Mouse (Mus musculus) lung, postnatal 14 days (tissue): ENCODE results near the gene Cpox.
"Not testable (repeated sequence)": the region's sequence is repeated elsewhere in the genome, so short reads cannot be mapped to it uniquely, and the experiment has no call there.

Experiments used
- DNase-seq: peaks from one replicate; pipeline ENCODE4 v3.0.0; 2021

Gene Cpox

DNA sequence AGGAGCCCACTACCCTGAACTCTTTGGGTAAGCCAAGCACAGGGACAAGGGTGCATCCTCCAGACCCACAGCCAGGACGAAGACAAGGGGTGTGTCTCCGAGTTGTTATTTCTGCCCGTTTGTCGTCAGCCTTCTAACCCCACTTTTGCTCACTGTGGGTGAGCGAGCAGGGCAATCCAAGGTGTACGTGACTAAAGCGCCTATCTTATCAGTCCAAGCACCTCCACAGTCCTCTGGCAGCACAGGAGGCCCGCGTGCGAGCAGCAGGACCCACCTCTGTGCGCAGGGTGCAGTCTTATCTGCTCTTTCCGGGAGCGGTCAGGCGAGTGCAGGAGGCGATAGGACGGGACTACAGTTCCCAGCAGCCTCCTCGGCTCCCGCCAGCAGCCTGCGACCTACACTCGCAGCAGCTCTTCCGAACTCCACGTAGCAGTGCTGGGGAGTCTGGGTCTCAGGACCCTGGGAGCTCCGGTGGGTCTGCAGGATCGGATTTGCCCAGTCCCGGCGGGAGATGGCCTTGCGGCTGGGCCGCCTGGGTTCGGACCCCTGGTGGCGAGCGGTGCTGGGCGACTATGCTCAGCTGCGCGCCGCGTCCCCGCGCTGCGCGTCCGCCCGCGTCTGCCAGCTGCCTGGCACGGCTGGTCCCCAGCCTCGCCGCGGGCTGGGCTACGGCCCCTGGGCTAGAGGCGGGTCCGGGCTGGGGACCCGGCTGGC is at the start of gene Cpox:
Cpox (plus strand) TSS at position 376 of the 714 bp plus-strand sequence.
- peak; percentile 73 for DNase-seq

DNA sequence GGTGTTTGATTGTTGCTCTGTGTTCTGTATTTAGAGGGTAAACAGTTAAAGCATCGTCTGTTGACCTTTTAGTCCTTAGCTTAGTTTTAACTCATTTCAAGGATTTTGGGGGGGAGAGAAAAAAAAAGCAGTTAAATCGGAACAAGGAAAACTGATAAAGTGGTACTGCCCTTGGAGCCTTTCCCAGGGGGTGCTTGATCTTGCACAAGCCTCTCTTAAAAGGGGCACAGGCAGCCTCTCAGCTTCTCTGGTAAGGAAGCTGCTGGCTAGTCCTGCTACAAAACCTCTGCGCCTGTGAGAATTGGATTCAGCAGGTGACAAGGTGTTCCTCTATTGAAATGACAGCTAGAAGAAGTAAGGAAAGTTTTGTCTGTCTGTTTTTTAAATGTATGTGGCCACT is 47.7 kb upstream of the Cpox start:
- DNase-seq, result peak; percentile 50

DNA sequence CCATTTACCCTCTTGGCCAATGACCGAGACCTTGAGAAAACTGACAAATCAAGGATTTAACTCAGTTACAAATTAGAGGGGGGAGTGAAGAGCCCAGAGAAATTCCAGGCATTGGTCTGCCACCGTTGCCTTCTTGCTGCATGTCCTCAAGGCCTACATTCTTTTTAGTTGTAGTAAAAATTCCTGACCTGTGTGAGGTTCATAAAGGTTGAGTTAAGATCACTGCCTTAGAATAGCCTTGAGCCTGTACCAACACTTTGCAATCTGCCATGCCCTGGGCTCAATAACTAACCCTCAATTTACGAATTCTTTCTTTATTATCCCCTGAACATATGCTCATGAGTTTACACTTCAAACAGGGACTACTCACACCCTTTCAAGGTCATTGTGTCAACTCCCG is 47.0 kb upstream of the Cpox start:
- DNase-seq, result no peak

DNA sequence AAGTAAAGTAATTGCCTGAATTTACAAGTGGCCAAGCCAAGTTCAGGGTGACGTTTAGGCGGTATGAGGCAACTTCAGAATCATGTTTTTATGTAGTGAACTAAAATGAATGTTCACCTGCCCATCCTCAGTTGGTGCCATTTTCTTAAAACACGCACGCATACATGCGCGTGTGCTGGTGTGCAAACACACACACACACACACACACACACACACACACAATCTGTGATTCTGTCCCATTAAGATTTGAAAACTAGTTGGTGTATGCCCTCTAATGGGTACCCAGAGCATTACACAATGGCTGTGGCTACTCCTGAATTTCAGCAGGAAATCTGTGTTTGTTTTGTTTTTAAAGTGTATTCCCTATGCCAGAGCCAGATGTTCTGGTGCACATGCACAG is 46.1 kb upstream of the Cpox start:
- peak; percentile 51 for DNase-seq

DNA sequence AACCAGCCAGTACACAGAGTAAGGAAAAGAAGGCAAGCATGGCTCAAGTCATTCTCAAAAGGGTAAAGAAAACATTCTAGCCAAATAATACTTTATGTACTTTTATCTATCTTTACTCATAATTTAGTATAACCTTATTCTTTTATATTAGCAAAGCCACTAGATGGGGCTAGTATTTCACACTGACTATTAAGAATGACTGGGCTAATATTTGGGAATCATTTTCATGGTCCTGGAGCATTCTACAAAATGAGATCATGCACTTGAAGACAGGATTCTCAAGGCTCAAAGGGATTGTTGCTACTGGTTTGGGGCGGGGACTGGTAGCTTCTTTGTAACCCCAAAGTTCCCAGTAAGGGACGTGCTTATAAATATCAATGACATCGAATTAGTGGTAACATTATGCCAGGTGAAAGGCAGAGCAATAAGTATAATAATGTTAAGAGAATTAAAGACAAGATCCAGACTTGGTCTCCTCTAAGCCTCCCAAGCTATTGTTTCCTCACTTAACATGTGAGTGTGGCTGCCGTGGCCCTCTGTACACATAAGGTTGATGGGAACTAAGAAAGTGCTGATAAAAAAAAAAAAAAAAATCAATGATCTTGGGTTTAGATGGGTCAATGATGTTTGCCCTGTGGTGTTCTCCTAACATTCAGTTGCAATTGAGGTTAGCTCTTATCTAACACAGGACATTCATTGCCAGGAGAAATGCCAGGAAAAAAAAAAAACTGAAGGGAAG is 42.3 kb upstream of the Cpox start:
- DNase-seq, result no peak

DNA sequence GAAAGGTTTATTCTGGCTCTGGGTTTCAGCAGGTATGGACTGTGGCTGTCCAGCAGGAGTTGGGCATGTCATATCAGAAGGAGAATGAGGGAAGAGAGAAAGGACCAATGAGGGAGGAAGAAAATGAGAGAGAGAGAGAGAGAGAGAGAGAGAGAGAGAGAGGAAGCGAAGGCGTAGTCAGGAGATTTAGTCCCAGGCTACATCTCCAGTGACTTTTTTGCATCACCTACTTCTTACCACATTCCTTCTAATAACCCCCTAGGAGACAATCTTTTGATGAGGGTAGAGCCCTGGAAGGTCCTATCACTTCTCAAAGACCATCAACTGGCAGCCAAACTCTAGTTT is 41.8 kb upstream of the Cpox start:
- DNase-seq, result no peak

DNA sequence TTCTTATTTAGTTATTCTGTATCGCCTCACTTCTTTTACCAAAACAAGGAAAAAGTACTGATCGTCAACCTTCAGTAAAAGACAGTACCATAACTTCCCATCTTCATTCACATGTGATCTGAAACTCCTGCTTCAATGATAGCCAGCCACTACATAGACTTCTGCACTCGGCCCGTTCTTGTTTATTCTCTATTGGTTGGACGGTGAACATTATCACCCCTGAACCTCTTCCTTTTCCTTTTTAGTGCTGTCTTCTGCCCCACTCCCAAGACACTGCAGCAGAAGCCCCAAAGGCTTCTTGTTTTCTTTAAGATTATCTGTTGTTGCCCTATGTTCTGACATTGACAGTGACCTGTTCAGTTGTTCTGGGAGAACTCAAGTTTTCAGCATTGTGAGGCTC is 41.1 kb upstream of the Cpox start:
- DNase-seq, result no peak

DNA sequence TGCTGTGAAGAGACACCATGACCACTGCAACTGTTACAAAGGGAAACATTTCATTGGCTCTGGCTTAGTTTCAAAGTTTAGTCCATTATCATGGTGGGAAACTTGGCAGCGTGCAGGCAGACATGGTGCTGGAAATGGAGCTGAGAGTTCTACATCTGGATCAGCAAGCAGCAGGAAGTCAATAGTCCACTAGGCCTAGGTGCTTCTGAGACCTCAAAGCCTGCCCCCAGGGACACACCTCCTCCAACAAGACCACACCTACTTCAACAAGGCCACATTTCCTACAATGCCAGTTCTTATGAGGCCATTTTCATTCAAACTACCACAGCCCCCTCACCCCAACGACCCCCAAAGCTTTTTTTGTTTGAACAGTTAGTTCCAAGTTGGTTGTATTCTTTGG is 40.4 kb upstream of the Cpox start:
- no peak for DNase-seq

DNA sequence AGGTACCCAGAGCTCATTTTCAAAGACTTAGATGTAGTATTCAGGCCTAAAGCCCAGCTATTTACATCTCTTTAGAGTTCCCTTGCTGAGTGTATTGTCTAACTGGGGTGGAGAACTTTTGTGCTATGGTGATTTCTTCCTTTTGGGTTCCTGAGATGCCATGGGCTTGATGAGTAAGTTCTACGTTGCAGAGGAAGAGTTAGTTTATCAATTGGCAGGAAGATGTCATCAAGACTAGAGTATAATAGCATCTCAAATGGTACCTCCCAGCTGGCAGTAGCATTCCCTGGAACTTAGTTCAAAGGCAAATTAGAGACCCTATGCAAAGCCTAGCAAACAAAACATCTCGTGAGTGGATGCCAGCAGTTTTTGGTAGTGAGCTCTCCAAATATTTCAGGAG is 34.2 kb upstream of the Cpox start:
- no peak for DNase-seq

DNA sequence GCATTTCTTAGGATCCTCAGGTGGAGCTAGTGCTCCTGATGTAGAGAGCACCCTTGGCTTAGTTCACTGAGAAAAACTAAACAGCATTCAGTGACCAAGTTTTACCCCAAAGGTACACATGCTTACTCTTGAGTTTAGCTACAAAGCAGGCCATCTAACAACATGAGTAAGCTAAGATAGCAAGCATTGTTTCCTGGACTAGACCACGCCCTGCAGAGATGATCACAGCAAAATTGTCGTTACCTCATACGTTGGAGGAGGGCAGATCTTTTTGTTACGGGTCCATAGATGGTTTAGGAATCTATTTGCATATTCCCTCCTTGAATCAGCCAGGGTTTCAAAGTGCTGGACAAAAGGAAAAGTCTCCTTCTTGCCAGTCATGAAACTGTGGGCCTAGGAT is 32.6 kb upstream of the Cpox start:
- DNase-seq, result no peak

DNA sequence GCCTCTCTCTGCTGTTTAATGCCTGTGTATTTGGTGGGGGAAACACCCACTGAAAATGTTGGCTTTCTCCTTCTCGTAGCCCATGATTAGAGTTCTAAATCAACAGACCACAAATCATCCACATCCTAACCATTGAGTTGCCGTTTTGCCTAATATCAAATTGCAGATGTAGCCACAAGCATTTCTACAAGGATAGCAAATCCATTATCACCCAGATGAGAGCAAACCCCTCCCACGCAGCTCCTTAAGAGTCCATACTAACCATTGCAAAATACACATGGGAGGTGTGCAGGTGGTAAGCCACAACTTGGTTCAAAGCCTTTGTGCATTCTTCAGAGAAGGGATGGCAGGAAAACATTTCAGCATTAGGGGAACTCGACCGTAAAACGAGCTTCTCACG is 32.1 kb upstream of the Cpox start:
- no peak for DNase-seq

DNA sequence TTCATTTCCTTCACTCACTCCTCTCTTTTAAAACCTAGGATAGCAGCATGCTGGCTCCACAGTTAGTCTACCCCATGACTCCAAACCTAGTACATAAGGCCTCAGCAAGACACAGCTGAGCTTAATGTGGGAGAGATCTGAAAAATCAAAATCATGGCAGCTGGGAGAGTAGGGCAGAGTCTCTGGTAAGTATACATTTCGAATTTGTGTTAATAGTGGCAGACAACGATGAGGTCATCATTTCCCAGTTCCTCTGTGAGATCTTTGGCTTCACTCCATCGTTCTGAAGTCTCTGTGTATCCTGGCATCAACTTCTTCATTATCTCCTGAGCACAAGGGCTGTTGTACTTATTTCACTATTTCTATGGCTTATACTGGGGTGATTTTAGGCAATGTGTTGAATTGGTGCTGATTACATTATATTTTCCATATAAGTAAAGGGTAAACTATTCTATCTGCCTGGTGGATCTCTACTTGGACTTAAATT is 31.4 kb upstream of the Cpox start, which contains the start of gene E330017A01Rik:
E330017A01Rik (minus strand) TSS at position 51 of the 487 bp plus-strand sequence.
- no peak for DNase-seq

DNA sequence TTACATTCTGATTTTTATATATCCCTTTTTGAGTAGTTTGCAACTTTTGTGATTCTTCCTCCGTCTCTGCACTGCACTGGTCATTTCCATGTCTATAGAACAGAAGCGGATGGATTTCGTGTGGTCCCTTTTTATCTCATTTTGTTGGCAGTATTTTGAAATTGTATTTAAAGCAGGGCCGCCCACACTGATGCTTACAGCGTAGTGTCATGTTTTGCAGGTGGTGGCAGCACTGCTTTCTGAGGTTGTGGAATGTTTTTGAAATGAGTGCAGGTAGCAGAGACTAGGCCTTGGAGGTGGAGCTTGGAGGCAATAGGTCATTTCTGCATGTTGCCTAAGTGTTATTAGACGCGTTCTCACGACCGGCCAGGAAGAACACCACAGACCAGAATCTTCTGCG is 20.1 kb upstream of the Cpox start:
- DNase-seq, result no peak

DNA sequence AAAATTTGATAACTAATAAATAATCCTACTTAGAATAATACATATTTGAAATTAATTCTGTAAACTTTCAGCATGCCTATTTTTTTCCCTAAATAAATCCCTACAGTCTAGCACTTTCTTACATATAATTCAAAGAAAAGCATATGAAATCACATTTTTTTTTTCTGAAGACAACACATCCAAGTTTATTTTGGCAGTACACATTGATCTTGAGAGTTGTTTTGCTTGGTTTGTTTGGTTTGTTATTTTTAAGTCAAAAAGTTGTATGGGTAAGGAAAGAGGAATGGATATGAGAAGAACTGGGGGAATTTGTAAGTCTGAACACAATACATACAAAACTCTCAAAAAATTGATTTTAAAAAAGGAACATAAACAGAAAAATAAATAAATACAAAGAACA is 14.3 kb upstream of the Cpox start:
- no peak for DNase-seq

DNA sequence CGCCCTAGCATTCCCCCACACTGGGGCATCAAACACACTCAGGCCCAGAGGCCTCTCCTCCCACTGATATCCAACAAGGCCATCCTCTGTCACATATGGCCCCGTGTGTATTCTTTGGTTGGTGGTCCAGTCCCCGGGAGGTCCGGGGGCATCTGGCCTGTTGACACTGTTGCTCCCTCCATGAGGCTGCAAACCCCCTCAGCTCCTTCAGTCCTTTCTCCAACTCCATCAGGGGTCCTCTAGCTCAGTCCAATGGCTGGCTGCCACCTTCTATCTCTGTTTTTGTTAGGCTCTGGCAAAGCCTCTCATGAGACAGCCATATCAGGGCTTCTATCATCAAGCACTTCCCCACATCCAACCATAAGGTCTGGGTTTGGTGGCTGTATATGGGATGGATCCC is 13.6 kb upstream of the Cpox start:
- no peak for DNase-seq

DNA sequence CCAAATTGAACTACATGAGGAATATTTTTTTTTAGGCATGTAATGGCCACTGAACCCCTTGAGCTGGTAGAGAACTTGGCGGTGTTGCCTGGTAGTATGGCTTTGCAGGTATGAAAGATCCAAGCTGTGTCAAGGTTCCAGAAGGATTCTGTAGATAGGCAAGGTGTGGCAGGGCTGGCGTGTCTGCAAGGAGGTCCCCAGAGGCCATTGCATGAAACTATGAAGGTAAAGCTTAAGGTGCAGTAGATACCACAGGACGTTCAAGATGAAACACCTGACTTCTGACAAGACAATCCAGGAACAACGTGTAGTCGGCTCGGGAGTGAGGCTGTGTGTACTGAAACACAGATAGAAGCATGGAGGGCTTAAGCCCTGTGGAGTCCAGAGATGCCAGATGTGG is 11.4 kb upstream of the Cpox start:
- DNase-seq, result no peak

DNA sequence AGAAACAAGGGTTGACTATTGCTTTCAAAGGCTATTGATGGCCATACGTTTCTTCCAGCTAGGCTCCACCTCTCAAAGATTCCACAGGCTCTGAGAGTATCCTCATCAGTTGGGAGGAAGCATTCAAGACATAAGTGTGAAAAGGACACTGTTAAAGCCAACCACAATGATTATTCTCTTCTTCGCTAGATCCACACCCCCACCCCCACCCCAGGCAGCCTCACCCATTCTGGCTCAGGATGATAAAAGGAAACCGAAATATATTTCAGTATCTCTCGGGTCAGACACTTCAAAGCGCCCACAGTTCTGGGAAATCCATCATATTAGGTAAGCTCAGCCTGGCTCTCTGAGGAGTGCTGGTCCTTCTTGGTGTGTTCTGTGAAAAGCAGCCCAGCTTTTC is 8.3 kb upstream of the Cpox start:
- no peak for DNase-seq

DNA sequence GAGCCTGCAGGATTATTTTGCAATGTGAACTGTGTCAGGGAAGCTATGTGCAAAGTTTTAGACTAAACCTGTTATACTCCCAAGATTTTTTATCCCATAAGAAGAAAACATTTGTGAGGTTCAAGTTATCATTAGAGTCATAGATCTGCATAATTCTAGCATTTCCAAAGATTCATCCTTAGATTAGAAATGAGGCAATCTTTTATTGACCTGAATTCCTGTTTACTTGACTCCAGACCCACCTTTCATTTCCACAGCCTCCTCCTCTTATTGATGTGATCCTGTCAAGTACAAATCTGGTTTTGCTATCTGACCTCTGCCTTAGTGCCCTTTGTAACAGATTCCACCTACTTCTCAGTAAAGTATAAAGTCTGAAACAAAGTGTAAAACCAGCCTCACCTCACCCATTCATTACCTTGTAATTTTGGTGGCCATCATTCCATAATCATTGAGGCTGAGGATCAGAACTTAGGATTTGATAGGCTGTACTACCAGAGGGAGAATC is 7.8 kb upstream of the Cpox start:
- DNase-seq, result no peak

DNA sequence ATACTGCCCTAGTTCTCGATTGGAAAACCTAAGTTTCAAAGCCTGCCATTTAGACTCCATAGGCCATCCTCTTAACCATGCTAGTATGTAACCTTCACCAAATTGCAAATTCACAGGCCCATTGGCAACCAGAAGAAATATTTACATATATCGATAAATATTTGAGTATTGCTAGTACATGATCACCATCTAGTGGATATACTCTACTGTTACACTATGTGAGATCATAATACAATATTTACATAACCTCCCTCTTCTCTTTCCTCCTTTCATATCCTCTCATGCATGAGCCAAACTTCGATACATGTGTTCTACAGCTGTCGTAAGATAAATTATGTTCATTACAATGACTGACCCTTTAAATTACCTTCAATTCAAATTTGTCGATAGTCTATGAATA is 7.1 kb upstream of the Cpox start:
- DNase-seq, result no peak

DNA sequence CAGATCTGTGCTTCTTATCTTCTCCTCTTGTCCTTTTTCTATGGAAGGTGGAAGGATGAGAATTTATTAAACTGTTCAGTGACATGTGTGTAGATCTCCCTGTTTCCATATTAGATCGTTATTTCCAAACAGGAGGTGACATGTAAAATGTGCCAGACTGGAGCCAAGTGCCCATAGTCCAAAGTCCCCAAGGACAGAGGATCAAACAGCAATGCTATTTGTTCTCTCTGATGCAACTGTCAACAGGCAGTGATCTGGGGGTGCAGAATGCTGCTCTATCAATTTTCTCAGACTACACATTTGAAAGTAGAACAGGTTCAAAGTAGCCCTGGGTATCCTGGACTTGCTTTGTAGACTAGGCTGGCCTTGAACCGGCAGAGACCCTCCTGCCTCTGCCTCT is 6.3 kb upstream of the Cpox start:
- no peak for DNase-seq

DNA sequence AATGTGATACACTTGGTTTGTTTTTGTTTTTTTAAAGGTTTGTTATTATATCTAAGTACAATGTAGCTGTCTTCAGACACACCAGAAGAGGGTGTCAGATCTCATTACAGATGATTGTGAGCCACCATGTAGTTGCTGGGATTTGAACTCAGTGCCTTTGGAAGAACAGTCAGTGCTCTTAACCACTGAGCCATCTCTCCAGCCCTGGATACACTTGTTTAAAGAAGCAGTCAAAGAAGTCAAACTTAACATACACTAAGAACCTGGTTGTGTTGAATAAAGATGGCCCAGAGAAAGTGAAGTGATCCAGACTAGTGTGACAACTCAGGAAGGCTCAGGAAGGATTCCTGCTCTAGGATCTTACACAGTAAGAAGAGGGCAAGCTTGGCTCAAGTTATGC is 5.0 kb upstream of the Cpox start:
- not testable (repeated sequence) for DNase-seq

DNA sequence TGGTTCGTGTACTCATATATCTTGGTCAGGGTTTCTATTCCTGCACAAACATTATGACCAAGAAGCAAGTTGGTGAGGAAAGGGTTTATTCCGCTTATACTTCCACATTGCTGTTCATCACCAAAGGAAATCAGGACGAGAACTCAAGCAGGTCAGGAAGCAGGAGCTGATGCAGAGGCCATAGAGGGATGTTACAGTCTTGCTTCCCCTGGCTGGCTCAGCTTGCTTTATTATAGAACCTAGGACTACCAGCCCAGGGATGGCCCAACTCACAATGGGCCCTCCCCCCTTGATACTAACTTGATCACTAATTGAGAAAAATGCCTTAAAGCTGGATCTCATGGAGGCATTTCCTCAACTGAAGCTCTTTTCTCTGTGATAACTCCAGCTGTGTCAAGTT is 3.4 kb upstream of the Cpox start:
- not testable (repeated sequence) for DNase-seq

DNA sequence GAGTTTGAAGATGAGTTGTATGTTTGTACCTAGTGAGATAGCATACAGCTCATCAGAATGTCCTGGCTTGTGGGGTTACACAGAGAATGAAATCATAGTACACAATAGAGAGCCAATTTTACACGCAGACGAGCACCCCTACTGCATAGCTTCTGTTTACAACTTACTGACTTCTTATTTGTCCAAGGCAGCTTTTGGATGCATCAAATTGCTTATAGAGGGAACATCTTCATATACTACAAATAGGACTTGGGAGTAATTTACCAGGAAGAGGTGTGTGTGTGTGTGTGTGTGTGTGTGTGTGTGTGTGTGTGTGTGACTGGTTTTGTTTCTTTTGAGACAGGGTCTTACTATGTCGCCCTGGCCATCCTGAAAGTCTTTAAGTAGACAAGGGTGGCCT is 1.5 kb upstream of the Cpox start:
- no peak for DNase-seq

DNA sequence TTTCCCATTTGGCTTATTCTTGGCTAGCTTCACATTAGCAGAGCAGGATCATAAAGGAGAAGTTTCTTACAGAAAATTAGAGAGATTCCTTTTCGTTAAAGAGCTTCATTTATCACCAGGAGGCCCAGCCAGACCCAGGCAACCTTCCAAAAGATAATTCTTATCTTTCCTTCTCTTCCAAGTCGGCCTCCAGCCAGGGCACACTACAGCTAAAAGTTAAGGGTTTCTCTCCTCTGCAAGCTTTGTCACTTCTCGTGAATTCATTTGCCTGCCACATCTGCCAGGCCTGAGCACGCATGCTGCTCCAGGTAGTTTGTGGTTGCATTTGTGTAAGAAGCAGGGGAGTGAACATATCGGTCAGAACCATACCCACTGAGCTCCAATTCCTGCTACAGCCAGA is 828 bp upstream of the Cpox start:
- DNase-seq, result no peak

DNA sequence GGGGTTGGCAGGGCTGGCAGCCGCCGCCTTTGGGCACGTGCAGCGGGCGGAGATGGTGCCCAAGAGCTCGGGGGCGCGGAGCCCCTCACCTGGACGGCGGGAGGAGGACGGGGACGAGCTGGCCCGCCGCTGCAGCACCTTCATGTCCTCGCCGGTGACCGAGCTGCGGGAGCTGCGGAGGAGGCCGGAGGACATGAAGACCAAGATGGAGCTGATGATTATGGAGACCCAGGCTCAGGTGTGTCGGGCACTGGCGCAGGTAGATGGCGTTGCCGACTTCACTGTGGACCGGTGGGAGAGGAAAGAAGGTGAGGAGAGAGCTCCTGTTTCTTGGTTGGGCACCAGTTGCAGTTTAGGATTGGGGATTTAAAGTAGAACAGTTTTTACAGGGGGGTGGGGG is 551 bp downstream of the Cpox start:
- DNase-seq, result no peak
